Mouse (Mus musculus): ENCODE data around the gene Ndufb4. TPM values are rescaled to one million over a fixed set of nuclear protein-coding genes. Genes with fewer than 3 reads are reported as not detected.
"Not testable (repeated sequence)": the region's sequence is repeated elsewhere in the genome, so short reads cannot be mapped to it uniquely, and the experiment has no call there.

Ndufb4 gene
- polyA plus RNA-seq (2012; ENCODE audit: insufficient read depth, insufficient read length, low replicate concordance, missing spikeins): not detected in 2 replicates

- Histone ChIP-seq H3K4me1 (ENCODE audit: control insufficient read depth, insufficient read depth, low read length) (peaks cover 2% of the 10 kb centered on the region; the same call in 1 of the 2 replicates), H3K4me3 (ENCODE audit: insufficient read depth, low read depth, low read length) (peak within 1 kb of the TSS; percentile 95), H3K27ac (ENCODE audit: insufficient read depth, low read depth, low read length) (peak within 1 kb of the TSS; percentile 81)
- 1% methylated on average over 58 of the region's 58 CpGs for WGBS
- peak; percentile 51; the same call in 1 of the 2 replicates for TF ChIP-seq POLR2A (IDR thresholded peaks at IDR 0.05; ENCODE audit: insufficient read depth, low read depth, low read length)
- no peak for TF ChIP-seq CTCF (IDR thresholded peaks at IDR 0.05; ENCODE audit: insufficient read depth, low read depth, low read length)
Observed at GRCm38 (mm10) chr16:37653731-37654657, at the start of gene Ndufb4. Gene Ndufb4, minus strand, starts transcription at chr16:37654453.

GRCm38 (mm10) chr16:37703884-37704283 lies 49.6 kb upstream of the Ndufb4 start:
- no peaks in the 10 kb centered on the region; the same call in 1 of the 2 replicates for H3K4me1 ChIP-seq (ENCODE audit: control insufficient read depth, insufficient read depth, low read length)
- no peak overlapping the region for H3K4me3 ChIP-seq (ENCODE audit: insufficient read depth, low read depth, low read length)
- no peak for TF ChIP-seq CTCF (IDR thresholded peaks at IDR 0.05; ENCODE audit: insufficient read depth, low read depth, low read length)
- no peak for TF ChIP-seq POLR2A (IDR thresholded peaks at IDR 0.05; ENCODE audit: insufficient read depth, low read depth, low read length)
- 57% methylated on average over 5 of the region's 5 CpGs for WGBS
- peak overlapping the region; percentile 16; the same call in 1 of the 2 replicates for H3K27ac ChIP-seq (ENCODE audit: insufficient read depth, low read depth, low read length)

- H3K4me3 ChIP-seq (ENCODE audit: insufficient read depth, low read depth, low read length); H3K27ac ChIP-seq (ENCODE audit: insufficient read depth, low read depth, low read length); H3K4me1 ChIP-seq (ENCODE audit: control insufficient read depth, insufficient read depth, low read length): not testable (repeated sequence)
Observed at GRCm38 (mm10) chr16:37700071-37700470, 45.8 kb upstream of the Ndufb4 start.

- TF ChIP-seq POLR2A (IDR thresholded peaks at IDR 0.05; ENCODE audit: insufficient read depth, low read depth, low read length) (no peak), CTCF (IDR thresholded peaks at IDR 0.05; ENCODE audit: insufficient read depth, low read depth, low read length) (no peak)
- 98% methylated on average over 6 of the region's 6 CpGs for WGBS
- H3K4me1 ChIP-seq (ENCODE audit: control insufficient read depth, insufficient read depth, low read length): no peaks in the 10 kb centered on the region
- H3K4me3 ChIP-seq (ENCODE audit: insufficient read depth, low read depth, low read length): no peak overlapping the region
- H3K27ac ChIP-seq (ENCODE audit: insufficient read depth, low read depth, low read length): no peak overlapping the region
Observed at GRCm38 (mm10) chr16:37698767-37699166, 44.5 kb upstream of the Ndufb4 start.

GRCm38 (mm10) chr16:37697271-37697670 lies 43.0 kb upstream of the Ndufb4 start:
- TF ChIP-seq CTCF (IDR thresholded peaks at IDR 0.05; ENCODE audit: insufficient read depth, low read depth, low read length): no peak
- no peak for TF ChIP-seq POLR2A (IDR thresholded peaks at IDR 0.05; ENCODE audit: insufficient read depth, low read depth, low read length)
- WGBS: 89% methylated on average over 5 of the region's 5 CpGs
- no peak overlapping the region for H3K27ac ChIP-seq (ENCODE audit: insufficient read depth, low read depth, low read length)
- H3K4me3 ChIP-seq (ENCODE audit: insufficient read depth, low read depth, low read length): no peak overlapping the region
- H3K4me1 ChIP-seq (ENCODE audit: control insufficient read depth, insufficient read depth, low read length): no peaks in the 10 kb centered on the region

GRCm38 (mm10) chr16:37690932-37691730 lies 36.9 kb upstream of the Ndufb4 start:
- 84% methylated on average over 12 of the region's 12 CpGs for WGBS
- Histone ChIP-seq H3K4me1 (ENCODE audit: control insufficient read depth, insufficient read depth, low read length) (peaks cover 7% of the 10 kb centered on the region), H3K27ac (ENCODE audit: insufficient read depth, low read depth, low read length) (no peak overlapping the region), H3K4me3 (ENCODE audit: insufficient read depth, low read depth, low read length) (no peak overlapping the region)
- TF ChIP-seq POLR2A (IDR thresholded peaks at IDR 0.05; ENCODE audit: insufficient read depth, low read depth, low read length) (no peak), CTCF (IDR thresholded peaks at IDR 0.05; ENCODE audit: insufficient read depth, low read depth, low read length) (no peak)

GRCm38 (mm10) chr16:37690465-37690864 lies 36.2 kb upstream of the Ndufb4 start:
- Histone ChIP-seq H3K4me3 (ENCODE audit: insufficient read depth, low read depth, low read length) (no peak overlapping the region), H3K4me1 (ENCODE audit: control insufficient read depth, insufficient read depth, low read length) (peaks cover 7% of the 10 kb centered on the region), H3K27ac (ENCODE audit: insufficient read depth, low read depth, low read length) (no peak overlapping the region)
- no peak for TF ChIP-seq CTCF (IDR thresholded peaks at IDR 0.05; ENCODE audit: insufficient read depth, low read depth, low read length)
- no peak for TF ChIP-seq POLR2A (IDR thresholded peaks at IDR 0.05; ENCODE audit: insufficient read depth, low read depth, low read length)
- WGBS: 84% methylated on average over 6 of the region's 6 CpGs

- H3K4me3 ChIP-seq (ENCODE audit: insufficient read depth, low read depth, low read length): no peak overlapping the region
- TF ChIP-seq POLR2A (IDR thresholded peaks at IDR 0.05; ENCODE audit: insufficient read depth, low read depth, low read length) (no peak), CTCF (IDR thresholded peaks at IDR 0.05; ENCODE audit: insufficient read depth, low read depth, low read length) (no peak)
- H3K4me1 ChIP-seq (ENCODE audit: control insufficient read depth, insufficient read depth, low read length): peaks cover 7% of the 10 kb centered on the region
- WGBS: 80% methylated on average over 10 of the region's 10 CpGs
- no peak overlapping the region for H3K27ac ChIP-seq (ENCODE audit: insufficient read depth, low read depth, low read length)
Observed at GRCm38 (mm10) chr16:37689934-37690333, 35.7 kb upstream of the Ndufb4 start.

Measured in olfactory bulb, adult 2 months (tissue).